Mouse (Mus musculus) thymus, adult 2 months (tissue): ENCODE data around the gene Mmp14.

Experiments
- CTCF ChIP-seq: fragments of 200-500 bp; IDR thresholded peaks from 2 replicates; pipeline ENCODE4 v1.5.1; 2012; ENCODE audit warnings: mild to moderate bottlenecking, control low read depth, low read length, moderate library complexity, borderline replicate concordance; ENCODE audit not compliant: control insufficient read depth, poor library complexity, insufficient read depth; ENCODE audit errors: extremely low read depth
- POLR2A ChIP-seq: fragments of 200-500 bp; IDR thresholded peaks from 2 replicates; pipeline ENCODE4 v1.6.1; 2012; ENCODE audit warnings: mild to moderate bottlenecking, low read length, control low read depth, moderate library complexity; ENCODE audit not compliant: control insufficient read depth, poor library complexity, insufficient read depth; ENCODE audit errors: extremely low read depth

- TF ChIP-seq CTCF, result no peak
- TF ChIP-seq POLR2A, result no peak
Measured at GRCm38 (mm10) chr14:54471467-54471866, 40.1 kb downstream of the Mmp14 start.
